Mouse (Mus musculus) bone marrow macrophage, adult 2 months (primary cell): Measurements from ENCODE around the gene AA467197. TPM values are rescaled to one million over a fixed set of nuclear protein-coding genes. Genes with fewer than 3 reads are reported as not detected.

Experiments
- H3K27ac ChIP-seq: 2 replicates; pipeline ENCODE4 v1.5.1; 2012; ENCODE audit warnings: low read depth, low read length; ENCODE audit not compliant: insufficient read depth
- H3K4me1 ChIP-seq: 2 replicates; pipeline ENCODE4 v1.6.1; 2012; ENCODE audit warnings: low read length; ENCODE audit not compliant: control insufficient read depth, insufficient read depth
- H3K4me3 ChIP-seq: 2 replicates; pipeline ENCODE4 v1.5.1; 2012; ENCODE audit warnings: mild to moderate bottlenecking, low read length, moderate library complexity; ENCODE audit not compliant: insufficient read depth
- CTCF ChIP-seq: IDR thresholded peaks from 2 replicates; pipeline ENCODE4 v1.5.1; 2012; ENCODE audit warnings: low read depth, mild to moderate bottlenecking, low read length, moderate library complexity
- POLR2A ChIP-seq: IDR thresholded peaks from 2 replicates; pipeline ENCODE4 v1.6.1; 2012; ENCODE audit warnings: mild to moderate bottlenecking, low read depth, low read length, borderline replicate concordance
- polyA plus RNA-seq: library from polyadenylated mRNA; stranded (reverse); fragments of >200 nt; gene quantifications from 2 replicates; pipeline ENCODE4 v1.2.4, GENCODE M21; 2012; ENCODE audit not compliant: missing spikeins, insufficient read depth, insufficient read length

The AA467197 gene
- polyA plus RNA-seq, 1 experiment: not detected

DNA sequence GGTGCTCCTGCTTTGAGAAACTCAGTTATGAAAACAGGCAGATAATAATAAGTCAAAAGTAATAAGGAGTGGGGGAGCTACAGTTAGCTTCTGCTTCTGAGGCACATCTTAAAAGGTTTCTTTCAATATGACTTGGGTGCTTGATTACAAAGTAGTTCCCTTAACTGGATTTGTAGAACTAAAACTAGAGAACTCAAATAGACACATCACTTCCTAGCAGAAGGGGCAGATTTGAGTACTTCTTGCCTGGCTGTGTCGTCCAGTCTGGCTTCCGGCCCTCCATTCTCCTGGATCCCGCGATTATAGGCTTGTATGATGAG is 25.2 kb upstream of the AA467197 start:
- Histone ChIP-seq H3K4me3 (peak overlapping the region; percentile 86), H3K4me1 (peaks cover 8% of the 10 kb centered on the region; the same call in 1 of the 2 replicates), H3K27ac (no peak overlapping the region)
- no peak for TF ChIP-seq CTCF
- TF ChIP-seq POLR2A: no peak

DNA sequence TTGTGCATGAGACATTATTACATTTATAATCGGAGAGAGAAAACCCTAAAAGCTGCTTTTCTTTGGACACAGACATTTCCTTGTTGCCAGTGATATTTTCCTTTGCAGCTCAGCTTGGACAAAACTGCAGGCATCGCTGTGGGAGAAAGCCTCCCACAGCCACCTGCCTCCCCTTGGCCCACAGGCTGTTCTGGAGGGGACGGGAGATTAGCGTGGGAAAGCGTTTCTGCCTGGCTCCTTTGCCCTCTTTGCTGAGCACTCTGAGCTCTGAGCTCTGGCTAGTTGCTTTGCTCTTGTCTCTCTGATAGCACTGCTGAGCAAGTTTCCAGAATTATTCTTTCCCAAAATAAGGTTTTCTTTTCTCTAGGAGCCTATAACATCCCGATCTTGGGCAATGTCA is 20.5 kb upstream of the AA467197 start:
- Histone ChIP-seq H3K4me3 (no peak overlapping the region), H3K4me1 (peaks cover 8% of the 10 kb centered on the region; the same call in 1 of the 2 replicates), H3K27ac (no peak overlapping the region)
- TF ChIP-seq CTCF (no peak), POLR2A (no peak)

- H3K4me1 ChIP-seq: peaks cover 2% of the 10 kb centered on the region; the same call in 1 of the 2 replicates
- no peak overlapping the region for H3K4me3 ChIP-seq
- no peak overlapping the region for H3K27ac ChIP-seq
- TF ChIP-seq POLR2A: no peak
- no peak for TF ChIP-seq CTCF
Measured at GRCm38 (mm10) chr2:122617792-122618191, 19.0 kb upstream of the AA467197 start.

- Histone ChIP-seq H3K27ac (no peak overlapping the region), H3K4me1 (peaks cover 2% of the 10 kb centered on the region; the same call in 1 of the 2 replicates), H3K4me3 (no peak overlapping the region)
- no peak for TF ChIP-seq POLR2A
Measured at GRCm38 (mm10) chr2:122618719-122619118, 18.1 kb upstream of the AA467197 start.

- Histone ChIP-seq H3K27ac (no peak overlapping the region), H3K4me3 (no peak overlapping the region), H3K4me1 (peaks cover 2% of the 10 kb centered on the region; the same call in 1 of the 2 replicates)
- TF ChIP-seq CTCF: no peak
- no peak for TF ChIP-seq POLR2A
Measured at GRCm38 (mm10) chr2:122621337-122622110, 15.3 kb upstream of the AA467197 start.

GRCm38 (mm10) chr2:122625930-122626329 is 10.9 kb upstream of the AA467197 start:
- TF ChIP-seq POLR2A (no peak), CTCF (no peak)
- Histone ChIP-seq H3K4me1 (no peaks in the 10 kb centered on the region), H3K27ac (no peak overlapping the region)

GRCm38 (mm10) chr2:122628976-122629375 is 7.8 kb upstream of the AA467197 start:
- Histone ChIP-seq H3K4me1 (no peaks in the 10 kb centered on the region; the same call in 1 of the 2 replicates), H3K27ac (no peak overlapping the region), H3K4me3 (no peak overlapping the region)
- TF ChIP-seq CTCF (peak; percentile 89), POLR2A (no peak)

More at GRCm38 (mm10) chr2:122625930-122626329, 10.9 kb upstream of the AA467197 start:
- H3K4me3 ChIP-seq: no peak overlapping the region

DNA sequence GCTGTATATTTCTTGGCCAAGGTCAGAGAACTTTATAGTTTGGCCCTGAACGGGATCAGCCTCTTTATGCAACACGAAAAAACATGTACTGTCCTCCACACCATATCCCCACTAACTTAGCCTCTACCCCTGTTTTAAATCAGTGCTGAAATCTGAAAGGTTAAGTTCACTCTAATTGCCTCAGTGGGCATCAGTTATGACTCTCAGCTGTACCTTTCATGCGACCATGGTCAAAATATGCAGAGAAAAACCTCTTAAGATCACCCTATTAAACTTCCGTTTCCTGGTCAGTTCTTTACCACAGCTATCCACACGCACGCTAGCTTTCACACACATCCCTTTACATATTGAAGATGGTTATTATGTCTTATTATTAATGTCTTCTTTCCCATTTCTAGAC is 6.9 kb upstream of the AA467197 start:
- no peak overlapping the region for H3K4me3 ChIP-seq
- no peak overlapping the region for H3K27ac ChIP-seq
- H3K4me1 ChIP-seq: no peaks in the 10 kb centered on the region; the same call in 1 of the 2 replicates
- TF ChIP-seq POLR2A (no peak), CTCF (no peak)

- TF ChIP-seq CTCF: no peak
- no peak for TF ChIP-seq POLR2A
- Histone ChIP-seq H3K27ac (peak overlapping the region; percentile 62), H3K4me1 (no peaks in the 10 kb centered on the region; the same call in 1 of the 2 replicates), H3K4me3 (peak overlapping the region; percentile 97)
Measured at GRCm38 (mm10) chr2:122630465-122631225, 6.1 kb upstream of the AA467197 start.
